Mouse (Mus musculus) ovary, adult 18-20 months (tissue): ENCODE data around the gene Cacybp.

Source experiments
- DNase-seq: peaks from one replicate; pipeline ENCODE4 v3.0.0; 2022; ENCODE audit warnings: low spot score, mixed read lengths

The Cacybp gene

DNA sequence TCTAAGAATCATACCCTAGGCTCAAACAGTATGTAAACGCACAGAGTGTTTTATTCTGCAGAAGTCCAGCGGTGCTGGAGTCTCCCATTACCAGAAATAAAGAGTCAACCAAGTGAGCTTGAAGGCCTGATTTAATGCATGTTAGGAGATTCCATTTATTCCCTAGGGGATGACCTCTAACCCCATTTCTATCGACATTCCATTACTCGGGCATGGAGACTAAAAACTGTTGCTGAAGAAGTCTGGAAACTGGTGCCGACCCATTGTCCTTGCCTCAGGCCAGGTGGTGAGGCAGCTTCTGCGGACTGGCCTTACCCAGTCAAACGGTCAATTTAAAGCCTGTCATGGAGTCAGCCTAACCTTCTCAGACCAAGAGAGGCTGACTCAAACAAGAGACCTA is 1.5 kb upstream of the Cacybp start:
- no peak for DNase-seq

DNA sequence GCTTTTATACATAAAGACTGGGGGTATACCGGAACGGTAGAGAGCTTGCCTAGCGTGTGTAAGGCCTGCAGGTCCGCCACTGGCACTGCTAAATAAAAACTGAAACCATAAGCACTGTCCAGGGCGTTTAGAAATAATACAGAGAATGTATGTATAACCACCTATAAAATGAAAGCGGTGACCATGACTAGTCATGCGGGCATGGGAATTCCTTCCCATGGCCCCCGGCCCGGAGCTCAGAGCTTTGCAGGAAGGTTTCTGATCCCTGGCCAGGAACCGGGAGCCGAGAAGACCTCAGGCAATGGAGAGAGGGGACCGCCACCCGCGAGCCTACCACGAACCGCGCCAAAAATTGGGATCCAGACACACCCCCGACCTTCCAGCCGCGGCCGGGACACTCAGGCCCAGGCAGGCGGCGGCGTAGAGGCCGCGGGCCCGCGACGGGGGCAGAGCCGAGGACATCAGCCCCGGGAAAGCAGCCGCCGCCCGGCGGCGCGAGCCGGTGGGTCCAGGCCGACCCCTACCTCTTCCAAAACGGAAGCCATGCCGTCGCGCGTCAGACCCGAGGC is 468 bp downstream of the Cacybp start:
- DNase-seq = peak; percentile 25

DNA sequence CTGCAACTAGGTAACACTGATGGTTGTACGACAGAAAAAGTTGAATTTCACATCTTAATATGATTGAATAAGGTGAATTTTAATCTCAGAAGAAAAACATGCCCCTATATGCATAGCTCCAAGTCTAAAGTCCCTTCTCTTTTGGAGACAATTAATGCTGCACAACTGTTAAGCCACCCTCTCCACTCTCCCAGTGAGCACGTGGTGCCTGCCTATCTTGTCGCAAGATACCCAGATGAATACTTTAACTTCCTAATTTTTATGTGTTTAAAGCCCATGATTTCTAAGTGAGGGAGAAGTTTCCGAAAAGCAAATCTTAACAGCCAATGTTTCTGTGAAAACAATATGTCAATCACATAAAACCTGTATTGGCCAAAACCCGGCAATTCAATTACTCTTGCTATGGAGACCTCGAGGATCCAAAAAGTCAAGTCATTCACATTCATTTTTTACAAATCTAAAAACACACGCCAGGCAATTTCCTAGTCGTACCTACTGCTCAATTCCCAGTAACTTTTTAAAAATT is 1.0 kb downstream of the Cacybp start:
- DNase-seq = no peak

DNA sequence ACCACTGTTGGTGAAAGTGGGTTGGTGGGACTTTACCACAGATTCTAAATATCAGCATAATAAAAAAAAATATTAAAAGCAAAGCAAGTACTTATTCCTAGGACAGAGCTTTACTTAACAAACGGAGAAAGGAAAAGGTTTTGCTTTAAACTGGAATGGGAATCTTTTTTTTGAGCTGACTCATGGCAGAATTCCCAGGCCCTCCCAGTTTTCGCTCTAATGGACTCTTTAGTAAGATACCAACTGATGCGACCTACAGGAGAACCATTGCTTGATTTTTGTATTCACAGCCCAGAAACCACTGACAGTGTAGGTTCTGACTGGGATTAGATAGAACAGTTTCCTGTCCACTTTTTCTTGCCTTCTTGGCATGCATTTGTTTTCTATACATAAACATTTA is 2.1 kb downstream of the Cacybp start:
- DNase-seq = no peak

DNA sequence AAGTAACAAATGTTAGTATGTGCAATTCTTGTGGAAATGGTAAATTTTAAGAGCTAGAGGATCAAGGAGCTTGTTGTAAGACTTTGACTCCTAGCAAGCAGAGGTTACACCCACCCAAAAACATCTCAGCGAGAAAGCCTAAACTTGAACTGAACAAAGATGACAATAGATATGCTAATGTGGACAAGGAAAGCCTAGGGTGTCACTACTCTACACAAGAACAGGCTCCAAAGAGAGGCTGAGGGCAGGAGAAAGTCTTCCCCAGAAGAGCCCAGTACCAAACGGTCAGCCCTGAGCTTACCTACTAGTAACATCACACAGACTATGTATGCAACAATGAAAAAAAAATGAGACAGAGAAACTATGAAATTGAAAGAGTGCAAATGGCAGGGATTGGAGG is 2.8 kb downstream of the Cacybp start:
- no peak for DNase-seq

DNA sequence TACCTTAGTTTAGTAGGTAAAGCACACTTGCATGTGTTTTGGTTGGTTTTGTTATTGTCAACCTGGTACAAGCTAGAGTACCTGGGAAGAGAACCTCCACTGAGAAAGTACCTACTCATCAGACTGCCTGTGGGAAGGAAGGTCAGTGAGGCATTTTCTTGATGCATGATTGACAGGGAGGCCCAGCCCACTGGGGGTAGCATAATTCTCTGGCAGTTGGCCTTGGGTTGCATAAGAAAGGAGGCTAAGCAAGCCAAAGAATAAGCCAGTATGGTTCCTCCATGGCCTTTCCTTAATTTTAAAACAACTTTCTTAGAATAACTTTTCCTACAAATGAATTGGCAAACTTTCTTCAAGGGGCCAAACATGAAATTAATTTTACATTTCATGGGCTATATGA is 7.2 kb downstream of the Cacybp start:
- no peak for DNase-seq

DNA sequence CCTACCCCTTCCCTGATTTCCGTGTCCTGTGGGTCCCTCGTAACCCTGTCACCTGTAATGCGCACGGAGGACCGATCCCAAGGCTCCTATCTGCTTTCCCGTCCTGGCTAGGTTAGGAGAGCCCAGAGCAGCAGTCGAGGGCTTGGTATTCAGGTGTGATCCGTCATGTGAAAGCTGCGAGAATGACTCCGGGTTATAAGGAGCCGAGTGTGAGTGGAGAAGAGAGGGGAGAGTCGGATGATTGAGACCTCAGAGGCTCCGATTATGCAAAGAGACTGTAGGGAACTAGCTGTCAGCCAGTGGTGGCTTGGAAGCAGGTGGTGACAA is 17.4 kb downstream of the Cacybp start:
- DNase-seq = no peak

DNA sequence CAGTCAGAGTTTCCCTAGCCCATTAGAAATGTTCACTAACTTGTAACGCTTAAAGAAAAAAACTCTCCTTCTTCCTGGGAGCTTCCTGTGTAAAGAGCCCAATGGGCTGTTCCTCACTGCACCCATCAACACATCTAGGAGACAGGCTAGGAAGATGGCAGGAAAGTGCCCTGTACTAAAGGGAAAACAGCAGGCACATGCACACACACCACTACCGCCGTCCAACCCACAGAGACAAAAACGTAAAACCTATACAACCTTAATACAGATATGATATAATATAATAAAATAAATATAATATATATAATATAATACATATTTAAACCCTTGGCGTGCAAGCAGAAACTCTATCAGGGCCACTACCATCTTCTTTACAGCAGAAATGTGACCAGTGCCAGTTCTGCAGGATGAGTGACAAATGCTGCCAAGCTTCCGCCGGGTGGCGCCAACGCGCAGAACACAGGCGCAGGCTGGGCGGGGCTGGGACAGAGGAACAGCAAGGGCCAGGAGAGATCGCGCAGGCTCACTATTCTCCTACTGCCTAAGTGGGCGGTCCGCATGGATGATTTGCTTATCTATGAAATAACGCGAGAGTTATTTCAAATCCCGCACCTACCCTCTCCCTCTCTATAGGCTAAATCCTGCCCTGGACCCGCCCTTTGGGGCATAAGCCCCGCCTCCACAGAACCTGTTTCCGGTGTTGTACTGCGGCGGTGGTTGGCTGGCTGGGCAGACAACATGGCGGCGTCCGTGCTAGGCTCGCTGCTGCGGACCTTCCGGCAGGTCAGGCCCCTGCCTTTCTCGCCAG is 17.9 kb downstream of the Cacybp start, which contains the start of gene Mrps14:
Gene Mrps14 (plus strand): TSS at position 687 of the 808 bp plus-strand sequence.
- peak; percentile 98 for DNase-seq

DNA sequence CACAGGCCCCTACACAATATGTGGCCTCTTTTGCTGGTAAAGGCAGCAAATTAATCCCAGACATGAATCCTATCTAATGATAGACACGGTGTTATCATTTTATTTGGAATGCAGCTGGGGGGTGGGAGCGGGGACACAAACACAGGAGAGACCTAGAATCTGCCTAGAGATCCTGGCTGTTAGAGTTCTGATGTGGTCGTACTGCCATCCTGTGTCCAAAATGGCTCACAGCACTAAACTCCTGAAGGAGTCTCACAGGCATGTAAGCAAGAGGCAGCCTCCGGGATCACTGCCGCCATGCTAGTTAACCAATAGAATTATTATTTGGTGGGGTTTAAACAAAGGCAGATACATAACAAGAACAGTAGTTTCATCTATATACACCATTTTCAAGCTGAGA is 28.2 kb downstream of the Cacybp start:
- no peak for DNase-seq

DNA sequence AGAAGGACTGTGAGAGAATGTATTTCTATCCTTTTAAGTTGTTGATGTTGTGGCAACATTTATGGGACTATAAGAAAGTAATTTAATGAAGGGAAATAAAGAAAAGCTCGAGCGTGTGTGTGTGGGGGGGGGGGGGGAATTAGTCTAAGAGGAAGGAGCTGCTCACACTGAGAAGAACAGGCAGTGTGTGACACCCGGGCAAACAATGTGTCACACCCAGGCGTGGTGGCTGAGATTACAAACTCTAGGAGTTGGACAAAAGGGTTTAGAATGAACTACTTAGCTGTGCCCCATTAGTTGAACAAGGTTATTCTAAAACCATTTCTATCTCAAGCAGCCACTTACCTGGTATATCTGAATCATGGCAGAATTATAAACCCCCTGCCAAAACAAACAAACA is 31.5 kb downstream of the Cacybp start:
- no peak for DNase-seq

DNA sequence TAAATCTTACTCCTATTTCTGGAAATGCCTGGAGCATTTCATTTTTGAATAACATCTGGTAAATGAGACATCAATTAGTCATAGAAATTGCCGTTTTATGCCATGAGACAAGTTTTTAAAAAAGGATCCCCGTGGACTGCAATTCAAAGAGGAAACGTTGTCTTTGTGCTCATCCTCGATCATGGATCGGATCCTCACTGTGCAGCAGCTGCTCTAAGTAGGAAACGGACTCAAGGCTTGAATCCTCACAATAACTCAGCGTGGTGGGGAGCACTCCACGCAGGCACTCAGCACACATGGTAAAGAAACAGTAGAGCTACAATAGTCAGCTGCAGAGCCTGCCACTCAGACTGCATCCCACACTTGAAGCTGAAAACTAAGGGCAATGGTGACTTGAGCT is 35.8 kb downstream of the Cacybp start:
- no peak for DNase-seq

DNA sequence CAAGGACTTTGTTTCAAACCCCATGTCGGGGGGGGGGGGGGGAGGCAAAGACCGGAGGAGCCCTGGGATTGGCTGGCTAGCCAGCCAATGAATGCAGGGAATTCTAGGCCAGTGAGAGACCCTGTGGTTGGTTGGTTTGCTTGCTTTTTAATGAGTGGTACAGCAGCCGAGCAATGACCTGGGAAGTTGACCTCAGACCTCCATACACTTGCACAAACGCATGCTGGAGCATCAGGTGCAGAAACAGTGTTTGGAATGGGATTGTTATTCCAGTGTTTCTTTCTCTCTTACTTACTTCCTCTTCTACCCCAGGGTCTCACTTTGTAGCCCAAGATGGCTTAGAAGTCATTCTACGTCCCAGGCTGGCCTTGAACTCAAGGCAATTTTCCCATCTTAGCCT is 46.1 kb downstream of the Cacybp start:
- no peak for DNase-seq

DNA sequence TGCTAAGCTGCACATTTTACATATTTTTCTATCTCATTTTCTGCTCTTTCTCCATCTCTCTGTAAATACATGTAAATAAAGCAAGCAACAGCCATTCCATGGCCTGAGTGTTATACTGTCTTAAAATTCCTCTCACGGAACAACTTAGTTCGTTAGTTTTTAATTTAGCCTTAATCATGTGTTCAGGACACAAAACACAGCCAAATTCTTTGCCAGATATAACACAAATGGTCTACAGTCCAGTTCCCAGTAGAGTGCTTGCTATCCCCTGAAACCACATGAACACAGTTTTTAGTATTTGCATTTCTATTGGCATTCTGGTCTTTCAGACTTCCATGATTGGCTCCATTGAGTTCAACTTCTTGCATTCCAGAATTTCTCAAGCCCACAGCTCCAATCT is 54.5 kb downstream of the Cacybp start:
- DNase-seq = no peak

DNA sequence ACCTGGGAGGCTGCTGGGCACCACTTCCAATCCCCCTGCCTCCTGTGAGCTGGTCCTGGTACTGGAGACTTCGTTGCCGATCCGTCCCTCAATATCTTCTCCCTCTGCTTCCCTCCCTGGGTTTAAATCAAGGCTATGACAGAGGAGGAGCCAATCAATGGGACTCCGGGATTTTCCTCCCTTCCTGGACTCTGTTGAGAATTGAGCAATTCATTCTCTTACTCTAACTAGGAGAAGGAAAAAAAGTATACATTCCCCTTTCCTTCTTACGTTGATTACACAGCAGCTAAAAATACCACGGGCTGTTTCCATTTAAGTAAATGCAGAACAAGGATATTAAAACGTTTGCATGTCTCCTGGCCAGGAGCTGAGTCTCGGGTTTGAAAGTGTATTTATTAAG is 59.2 kb downstream of the Cacybp start, which contains the start of gene Tnn:
Gene Tnn (minus strand): TSS at position 101 of the 400 bp plus-strand sequence.
- no peak for DNase-seq
